Mouse (Mus musculus): ENCODE measurements around the gene Mafg.

Mafg gene

DNA sequence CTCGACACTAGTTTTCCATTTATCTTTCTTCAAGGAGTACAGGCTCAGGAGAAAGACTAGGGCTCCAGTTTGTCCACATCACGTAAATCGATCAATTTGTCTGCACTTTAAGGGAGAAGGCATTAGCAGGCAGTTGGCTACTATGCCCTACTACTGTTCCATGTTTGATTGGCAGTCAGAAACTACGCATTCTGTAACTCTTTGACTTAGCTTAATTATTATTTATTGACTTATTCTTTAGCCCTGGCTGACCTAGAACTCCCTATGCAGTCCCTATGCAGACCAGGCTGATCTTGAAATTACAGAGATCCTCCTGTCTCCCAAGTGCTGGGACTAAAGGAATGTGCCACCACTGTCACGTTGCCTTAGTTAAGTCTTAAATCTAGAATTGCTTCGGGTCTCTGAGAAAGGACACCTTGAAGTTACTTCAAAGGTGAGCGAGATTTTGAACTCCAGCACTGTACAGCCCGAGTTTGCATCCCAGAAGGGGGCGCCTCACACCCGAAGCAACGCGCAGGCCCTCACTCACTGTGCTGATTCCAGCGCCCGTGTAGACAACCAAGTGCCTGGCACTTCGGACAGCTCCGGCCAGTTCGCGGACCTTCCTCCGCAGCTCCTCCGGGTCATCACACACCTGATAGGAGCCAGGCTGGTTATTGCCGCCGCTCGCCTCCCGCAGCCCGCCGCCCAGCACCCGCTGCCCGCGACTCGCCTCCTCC lies 9.3 kb downstream of the Mafg start:
- peak; percentile 85 for DNase-seq (ENCODE audit: low read depth)

DNA sequence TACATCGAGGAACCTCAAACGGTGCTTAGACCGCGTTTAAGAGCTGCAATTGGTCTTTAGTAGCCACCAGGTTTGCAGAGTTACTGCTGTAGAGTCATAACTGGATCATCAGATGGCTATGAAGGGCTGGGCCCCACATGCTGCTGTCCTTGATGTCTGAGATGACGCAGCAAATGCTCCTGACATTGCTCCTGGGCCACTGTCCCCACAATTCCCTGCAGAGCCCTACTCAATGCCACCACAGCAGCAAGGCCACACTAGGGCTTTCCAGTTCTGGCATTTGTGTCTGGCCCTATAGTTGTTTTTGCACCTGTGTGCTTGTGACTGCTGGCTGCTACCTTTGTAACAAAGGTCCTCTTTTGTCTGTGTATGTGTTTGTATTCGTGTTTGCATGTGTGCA lies 10.6 kb downstream of the Mafg start:
- DNase-seq (ENCODE audit: low read depth), result no peak

DNA sequence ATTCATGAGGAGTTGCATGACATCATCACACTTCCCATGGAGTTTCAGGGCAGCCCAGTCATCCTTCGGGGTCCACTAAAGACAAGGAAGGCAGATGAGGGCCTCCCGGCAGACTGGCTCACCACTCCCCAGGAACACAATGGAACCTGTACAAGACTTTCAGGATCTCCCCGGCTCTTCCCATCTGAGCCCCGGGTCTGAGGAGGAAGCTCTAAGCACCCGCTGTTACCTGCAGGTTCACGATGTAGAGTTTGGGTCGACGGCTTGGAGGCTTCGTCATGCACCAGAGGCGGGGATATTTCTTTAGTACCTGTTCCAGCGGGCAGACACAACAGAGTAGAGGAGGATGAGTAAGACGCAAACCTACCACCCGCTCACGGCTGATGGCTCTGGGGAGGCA lies 13.2 kb downstream of the Mafg start:
- DNase-seq (ENCODE audit: low read depth), result no peak

DNA sequence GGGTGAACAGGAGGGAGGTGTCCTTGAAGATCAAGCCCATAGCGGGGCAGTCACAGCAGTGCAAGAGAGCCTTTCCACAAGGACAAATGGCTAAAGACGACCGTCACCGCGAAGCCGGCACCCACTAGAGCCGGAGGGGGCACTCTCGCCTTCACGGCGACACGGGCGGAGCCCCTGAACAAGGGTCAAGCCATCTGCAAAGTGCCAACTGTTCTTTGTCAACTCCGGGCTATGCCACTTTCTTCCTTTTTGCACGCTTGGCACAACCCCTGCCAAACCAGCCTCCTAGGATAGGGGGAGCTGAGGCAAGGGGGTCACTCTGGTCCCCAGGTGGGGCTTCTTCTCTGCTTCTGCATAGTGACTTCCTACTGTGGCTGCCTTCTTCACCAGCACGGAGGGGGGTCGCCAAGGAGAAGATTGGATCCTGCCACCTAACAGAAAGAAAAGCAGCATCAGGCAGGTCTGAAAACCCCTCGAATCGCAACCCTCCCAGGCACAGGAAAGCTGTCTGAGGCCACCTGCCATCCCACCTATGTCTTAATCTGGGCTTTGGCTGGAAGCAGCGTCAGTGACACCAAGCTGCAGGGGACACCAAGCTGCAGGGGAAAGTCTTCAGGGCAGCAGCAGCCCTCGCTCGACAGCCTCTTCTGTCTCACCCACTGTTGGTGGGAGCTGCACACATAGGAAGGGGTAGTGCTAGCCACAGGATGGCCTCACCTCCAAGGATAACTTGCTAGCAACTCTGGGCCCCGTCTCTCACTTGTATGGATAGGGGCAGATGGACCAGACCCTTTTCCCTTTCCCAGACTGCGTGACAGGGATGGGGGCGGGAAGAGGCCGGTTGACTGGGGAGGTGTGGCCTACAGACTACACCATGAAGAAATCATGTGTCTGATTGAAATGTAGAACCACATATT lies 14.5 kb downstream of the Mafg start:
- no peak for DNase-seq (ENCODE audit: low read depth)

DNA sequence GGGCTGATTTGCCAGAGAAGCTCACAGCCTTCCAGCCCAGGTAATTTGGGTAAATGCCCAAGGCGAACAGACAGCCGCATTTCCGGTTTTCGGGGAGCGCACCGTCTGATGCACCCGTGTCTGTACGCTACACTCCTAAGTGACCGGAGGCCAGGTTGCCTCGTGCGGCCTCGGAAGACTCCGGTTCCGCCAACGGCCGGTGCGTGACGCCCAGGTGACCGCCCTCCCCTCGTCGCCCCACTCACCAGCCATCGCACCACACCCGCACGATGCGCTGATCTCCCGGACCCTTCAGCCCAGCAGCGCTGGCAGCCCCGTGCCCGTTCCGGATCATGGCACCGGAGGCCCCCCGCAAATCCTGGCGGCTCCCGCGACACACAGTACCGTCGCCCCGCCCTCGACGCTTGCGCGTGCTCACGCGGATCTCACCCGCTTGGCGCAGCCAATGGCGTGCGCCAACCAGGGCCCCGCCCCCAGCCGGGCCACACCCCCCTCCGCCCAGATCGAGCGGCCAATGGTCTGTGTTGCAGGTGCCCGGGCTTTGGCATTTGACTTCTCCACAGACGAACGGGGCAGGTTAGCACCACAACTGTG lies 15.8 kb downstream of the Mafg start, which contains the start of gene Pcyt2:
TSS of gene Pcyt2 (minus strand) at position 418 of the 594 bp plus-strand sequence.
- DNase-seq (ENCODE audit: low read depth), result peak; percentile 78

DNA sequence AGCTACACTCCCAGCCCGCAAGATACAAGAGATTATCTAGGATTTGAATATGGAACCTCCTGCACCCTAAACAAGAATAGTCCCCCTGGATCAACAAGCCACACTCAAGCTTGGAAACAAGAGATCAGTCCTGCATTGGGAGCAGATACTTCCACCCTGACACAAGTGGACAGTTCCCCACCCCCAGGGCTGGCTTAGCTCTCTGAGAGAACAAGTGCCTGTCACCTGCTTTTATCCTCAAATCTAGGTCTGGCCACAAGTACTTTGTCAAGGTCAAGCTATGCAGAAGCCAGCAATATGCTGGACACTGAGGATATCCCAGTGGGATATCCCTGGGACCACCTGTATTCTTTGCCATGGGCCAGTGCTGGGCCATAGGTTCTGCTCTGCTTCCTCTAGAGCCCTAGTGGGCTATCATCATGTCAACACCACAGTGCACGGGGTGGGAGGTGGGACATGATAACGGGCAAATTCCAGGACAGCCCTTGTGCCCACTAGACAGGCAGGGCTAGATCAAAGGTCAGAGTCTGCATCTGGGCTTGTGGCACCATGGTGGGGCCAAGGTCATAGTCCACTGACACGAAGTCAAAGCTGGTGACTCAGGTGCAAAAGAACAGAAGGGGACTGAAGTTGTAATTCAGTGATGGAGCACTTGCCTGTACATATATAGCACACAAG lies 16.6 kb downstream of the Mafg start:
- DNase-seq (ENCODE audit: low read depth), result no peak

DNA sequence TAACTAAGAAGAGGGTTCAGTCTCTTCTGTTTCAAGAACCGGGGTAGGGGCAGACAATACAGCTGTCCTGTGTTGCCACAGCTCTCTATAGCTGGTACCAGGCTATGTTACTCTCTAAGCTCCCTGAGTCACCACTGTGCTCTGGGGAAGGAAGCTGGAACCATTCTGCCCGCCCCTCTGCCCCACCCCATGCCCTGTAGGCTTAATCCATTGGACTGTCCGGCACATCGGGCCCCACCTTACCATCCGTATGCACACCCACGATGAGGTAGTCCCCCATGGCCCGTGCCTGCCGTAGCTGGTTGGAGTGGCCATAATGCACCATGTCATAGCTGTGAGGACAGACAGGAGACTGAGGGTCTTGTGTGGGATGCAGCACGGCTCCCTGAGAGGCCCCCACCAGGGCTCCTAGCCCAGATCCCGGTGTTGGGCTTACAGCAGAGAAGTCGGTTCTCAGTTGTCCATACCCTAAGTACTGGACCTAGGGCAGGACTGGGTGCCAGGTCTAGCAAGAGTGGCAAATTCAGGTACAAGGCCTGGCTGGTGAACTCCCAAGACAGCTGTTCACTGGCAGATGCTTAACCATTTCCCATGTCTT lies 17.7 kb downstream of the Mafg start:
- DNase-seq (ENCODE audit: low read depth), result no peak

DNA sequence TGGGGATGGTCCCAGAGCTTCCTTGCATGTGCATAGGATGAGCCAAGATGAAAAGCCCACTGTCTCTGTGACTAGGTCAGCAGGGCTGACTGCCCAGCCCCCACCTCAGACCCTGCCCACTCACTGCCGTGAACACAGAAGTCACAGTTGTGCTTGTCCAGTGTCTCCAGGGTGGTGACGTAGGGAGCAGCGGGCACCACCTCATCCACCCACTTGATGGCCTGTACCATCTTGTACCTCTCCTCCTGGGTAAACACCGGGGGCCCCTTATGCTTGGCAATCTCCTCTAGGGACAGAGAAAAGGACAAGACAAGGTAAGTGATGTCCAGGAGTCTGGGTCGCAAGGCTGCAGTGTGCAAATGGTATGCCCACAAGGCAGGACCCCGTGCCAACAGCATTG lies 18.2 kb downstream of the Mafg start:
- no peak for DNase-seq (ENCODE audit: low read depth)

DNA sequence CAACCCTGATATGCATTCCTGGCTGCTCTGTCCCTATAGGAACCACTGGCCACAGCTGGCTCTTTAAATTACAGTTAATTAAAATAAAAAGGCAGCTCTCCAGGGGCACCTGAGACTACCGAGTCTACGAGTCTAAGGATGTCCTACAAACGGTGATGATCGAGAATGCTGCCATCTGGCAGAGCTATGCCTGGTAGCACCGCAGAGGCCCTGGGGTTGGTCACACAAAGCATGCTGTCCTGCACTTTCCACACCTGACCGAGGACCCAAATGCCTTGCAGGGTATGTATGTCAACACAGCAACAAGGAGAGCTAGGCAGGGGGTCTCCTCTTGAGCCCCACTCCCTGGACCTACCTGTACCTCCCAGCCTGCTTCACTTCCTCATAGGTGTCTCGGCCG lies 19.4 kb downstream of the Mafg start:
- DNase-seq (ENCODE audit: low read depth), result no peak

DNA sequence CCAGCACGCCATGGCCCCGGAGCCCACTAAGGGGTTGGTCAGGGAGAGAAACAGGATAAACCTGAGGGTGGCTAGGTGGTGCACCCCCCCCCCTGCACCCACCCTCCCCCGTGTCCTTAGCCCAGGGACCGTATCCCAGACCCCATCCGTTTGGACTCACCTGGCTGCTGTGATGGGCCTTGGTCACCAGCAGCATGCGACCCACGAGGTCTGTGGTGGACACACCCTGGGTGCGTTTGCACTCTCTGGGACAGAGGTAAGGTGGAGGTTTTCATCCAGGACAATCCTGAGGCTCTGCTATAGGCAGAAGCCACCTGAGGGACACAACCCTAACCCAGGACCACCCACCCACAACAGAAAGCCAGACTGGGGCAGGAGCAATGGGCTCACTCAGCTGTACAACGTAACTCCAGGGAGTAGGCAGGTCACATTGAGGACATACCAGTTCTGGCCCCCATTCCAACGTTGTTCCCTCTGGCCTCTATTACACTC lies 19.9 kb downstream of the Mafg start:
- DNase-seq (ENCODE audit: low read depth), result no peak

DNA sequence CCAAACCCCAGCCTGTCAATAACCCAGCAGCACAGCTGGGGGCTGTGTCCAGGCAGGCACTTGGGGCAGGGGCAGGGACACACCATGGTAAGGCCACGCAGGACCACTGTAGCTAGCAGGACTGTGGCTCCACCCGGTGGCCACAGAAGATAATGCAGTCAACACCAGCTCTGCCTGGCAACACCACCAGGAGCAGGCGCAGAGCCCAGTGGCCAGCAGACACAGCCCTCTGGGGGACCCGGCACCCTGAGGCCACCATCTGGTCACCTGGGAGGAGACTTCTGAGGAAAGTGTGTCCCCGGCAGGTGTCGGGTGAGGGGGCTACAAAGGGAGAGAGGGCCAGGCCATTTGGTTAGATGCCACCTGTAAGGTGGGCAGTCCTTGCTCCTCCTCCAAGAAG lies 20.6 kb downstream of the Mafg start:
- peak; percentile 85 for DNase-seq (ENCODE audit: low read depth)

DNA sequence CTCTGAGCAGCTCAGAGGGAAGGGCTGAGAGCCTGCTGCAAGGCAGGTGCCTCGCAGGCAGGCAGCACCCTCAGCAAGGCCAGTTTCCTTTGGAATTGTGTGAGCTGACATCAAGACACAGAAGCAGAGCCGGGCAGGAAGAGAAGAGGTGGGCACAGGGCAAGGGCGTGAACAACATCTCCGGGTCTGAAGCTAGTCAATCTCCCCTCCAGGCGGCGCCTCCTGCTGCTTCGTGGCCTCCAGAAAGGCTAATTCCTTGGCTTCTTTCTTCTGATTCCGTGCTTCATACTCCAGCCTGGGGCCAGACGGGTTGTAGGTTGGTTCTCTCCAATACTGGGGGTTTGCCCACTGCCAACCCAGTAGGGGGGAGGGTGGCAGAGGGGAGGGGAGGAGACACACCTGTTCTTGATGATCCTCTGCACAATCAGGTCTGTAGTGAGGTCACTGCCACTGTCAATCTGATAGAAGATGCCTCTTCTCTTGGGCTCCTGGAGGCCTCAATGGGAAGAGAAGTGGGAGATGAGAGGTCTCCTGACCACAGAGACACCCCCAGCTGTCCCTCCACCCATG lies 22.8 kb downstream of the Mafg start:
- no peak for DNase-seq (ENCODE audit: low read depth)

DNA sequence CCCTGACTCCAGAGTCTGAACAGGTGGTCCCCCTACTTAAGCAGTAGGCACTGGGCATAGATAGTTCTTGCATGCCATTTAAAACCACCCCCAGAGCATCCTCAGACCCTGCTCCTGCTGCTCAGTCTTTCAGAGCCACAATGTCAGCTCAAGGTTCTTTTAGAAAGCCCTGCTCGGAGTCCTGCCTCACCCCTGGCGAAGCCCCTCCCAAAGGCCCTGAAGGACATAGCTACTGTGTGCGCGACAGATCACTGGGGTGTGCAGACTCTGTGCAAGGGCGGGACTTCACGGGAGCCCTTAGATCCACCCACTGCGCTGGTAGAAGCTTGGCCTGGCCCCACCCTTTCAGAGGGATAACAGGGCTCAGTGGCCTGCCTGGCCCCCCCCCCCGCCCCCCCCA lies 24.1 kb downstream of the Mafg start:
- DNase-seq (ENCODE audit: low read depth), result no peak

DNA sequence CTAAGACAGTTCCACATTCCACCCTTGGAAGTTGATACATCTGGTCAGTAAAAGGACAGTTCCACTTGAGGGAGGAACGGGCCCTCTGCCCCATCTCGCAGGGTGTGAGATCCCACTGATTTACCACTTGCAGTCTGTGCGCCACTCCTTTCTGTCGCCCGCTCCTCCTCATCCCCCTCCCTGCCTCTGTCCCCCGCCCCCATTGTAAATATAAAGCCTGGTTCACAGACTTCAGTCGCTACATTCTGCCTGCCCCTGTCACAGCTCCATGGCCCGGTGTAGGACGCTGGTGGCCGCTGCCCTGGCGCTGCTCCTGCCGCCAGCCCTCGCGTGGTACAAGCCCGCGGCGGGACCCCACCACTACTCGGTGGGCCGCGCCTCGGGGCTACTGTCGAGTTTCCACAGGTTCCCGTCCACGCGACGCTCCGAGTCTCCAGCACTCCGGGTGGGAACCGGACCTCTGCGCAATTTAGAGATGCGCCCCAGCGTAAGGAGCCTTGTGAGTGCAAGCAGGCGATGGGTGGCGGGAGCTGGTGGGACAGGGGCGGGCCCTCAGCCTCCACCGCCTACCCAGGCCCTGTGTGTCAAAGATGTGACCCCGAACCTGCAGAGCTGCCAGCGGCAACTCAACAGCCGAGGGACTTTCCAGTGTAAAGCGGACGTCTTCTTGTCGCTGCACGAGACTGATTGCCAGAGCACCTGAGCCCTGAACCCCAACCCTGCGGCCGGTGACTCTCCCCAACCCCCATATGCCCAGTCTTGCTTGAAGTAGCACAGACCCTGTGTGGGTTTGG lies 25.0 kb downstream of the Mafg start, which contains the start of gene Npb:
TSS of gene Npb (plus strand) at position 237 of the 794 bp plus-strand sequence.
- DNase-seq (ENCODE audit: low read depth), result no peak

DNA sequence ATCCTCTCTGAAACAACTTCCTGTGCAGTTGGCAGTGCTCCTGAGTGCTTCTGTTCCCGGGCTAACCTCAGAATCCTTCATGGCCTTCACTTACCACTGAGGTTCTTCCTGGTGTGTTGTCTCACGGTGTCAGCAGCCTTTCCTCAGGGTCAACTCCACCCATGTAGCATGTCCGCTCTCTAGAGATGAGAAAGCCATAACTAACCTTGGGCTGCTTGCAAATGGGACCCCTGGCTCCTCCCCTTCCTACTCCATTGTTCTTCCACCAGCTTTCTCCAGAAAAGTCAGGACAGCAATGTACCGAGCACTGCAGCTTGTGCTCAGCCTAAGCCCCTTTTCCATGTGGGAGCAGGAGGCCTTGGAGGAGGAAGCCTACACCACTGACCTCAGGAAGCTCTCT lies 26.6 kb downstream of the Mafg start:
- DNase-seq (ENCODE audit: low read depth), result no peak

DNA sequence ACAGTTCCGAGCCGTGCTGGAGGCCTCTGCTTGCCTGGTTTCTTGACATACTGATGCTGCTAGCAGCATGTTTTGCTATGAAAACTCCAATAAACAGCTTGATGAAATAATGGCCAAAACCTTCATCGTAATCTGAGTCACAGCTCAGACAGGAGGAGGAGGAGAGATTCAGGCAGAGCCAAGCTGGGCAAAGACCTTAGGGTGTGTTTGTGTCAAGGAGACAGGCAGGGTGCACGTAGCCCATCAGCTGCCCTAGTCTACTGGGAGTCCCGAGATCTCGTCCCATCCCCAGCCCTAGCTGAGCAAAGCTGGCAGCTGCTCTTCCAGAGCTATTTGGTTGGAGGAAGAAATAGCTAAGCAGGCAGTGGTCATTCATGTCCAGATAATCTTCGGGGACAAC lies 27.7 kb downstream of the Mafg start:
- no peak for DNase-seq (ENCODE audit: low read depth)

DNA sequence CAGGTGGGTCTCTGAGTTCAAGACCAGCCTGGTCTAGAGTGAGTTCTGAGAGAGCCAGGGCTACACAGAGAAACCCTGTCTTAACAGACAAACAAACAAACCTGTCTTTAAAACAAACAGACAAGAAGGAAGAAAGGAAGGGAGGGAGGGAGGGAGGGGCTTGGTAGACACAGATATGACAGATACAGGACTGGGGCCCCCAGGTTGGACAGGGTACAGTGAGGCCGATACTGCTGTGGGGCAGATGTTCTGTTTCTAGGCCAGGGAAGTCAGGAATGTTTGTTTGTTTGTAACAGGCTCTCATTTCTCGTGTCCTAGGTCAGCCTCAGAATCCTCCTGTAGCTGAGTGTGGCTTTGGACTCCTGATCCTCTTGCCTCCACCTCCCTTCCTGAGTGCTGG lies 29.9 kb downstream of the Mafg start:
- no peak for DNase-seq (ENCODE audit: low read depth)

DNA sequence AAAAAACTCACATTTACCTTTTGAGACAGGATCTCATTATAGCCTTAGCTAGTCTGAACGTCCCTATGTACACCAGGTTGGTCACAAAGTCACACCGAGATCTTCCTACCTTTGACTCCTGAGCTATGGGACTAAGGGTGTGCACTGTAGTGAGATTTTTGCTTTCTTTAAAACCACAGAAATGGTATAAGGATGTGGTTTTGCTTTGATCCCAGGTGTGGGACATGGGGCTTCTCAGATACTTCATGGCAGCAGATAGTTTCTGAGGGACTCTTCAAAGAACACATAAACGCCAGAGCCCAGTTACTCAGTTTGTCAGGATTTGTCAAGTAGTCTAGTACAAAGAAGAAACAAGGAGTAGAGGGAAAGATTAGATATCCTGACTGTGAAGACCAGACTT lies 32.7 kb downstream of the Mafg start:
- DNase-seq (ENCODE audit: low read depth), result no peak

DNA sequence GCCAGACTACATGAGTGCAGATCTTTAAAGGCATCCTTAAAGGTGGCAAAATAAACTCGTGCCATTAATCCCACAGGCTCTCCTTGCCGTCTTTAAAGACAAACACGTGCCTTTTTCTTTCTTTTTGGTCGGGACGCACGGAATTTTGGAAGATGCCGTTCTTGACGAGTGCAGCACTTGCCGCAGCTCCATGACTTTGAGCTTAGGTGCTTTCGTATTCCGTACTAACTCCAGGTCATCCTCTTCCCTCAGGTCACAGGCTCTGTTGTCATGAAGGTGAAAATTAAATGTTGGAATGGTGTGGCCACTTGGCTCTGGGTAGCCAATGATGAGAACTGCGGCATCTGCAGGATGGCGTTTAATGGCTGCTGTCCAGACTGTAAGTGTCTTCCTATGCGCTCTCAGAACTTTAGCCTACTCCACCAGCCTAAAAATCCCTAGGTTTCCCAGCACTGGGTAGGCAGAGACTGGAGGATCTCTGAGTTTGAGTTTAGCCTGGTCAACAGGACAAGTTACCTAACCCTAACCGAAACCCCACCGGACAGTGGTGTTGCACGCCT lies 34.3 kb downstream of the Mafg start:
- no peak for DNase-seq (ENCODE audit: low read depth)

All from NIH3T3 (cell line).